Mouse (Mus musculus) sigmoid colon, adult 10 weeks (tissue): Measurements from ENCODE around the gene Serpinb9f. TPM values are rescaled to one million over a fixed set of nuclear protein-coding genes. Genes with fewer than 3 reads are reported as not detected.

Experiments used
- polyA plus RNA-seq: library from polyadenylated mRNA; stranded (reverse); fragments of 350-450 nt; fragmentation: Illumina TruSeq; extraction: RNeasy Lipid Tissue Mini Kit (QIAGEN cat#74804); gene quantifications from one replicate; pipeline ENCODE4 v1.2.3, GENCODE M21; 2014; ENCODE audit warnings: low read depth, low replicate concordance

Serpinb9f gene
- polyA plus RNA-seq: not detected

GRCm38 (mm10) chr13:33323777-33324176 lies at the start of gene Serpinb9f:
Gene Serpinb9f, plus strand, starts transcription at chr13:33324077.

Other genes starting within 250 kb of the Serpinb9f start
- 0.35 TPM for gene Serpinb1b, start 245.5 kb upstream of the Serpinb9f start, polyA plus RNA-seq
- not detected for gene Serpinb9c, start 164.3 kb upstream of the Serpinb9f start, polyA plus RNA-seq
- not detected for gene Serpinb9d, start 131.1 kb upstream of the Serpinb9f start, polyA plus RNA-seq
- not detected for gene Serpinb9e, start 74.5 kb upstream of the Serpinb9f start, polyA plus RNA-seq
- not detected for gene Gm11397, start 71.7 kb downstream of the Serpinb9f start, polyA plus RNA-seq
- gene Serpinb9g, start 160.7 kb downstream of the Serpinb9f start, polyA plus RNA-seq: not detected